Mouse (Mus musculus) small intestine, adult 2 months (tissue): Measurements from ENCODE around the gene Thada.

Experiments used
- CTCF ChIP-seq: fragments of 200-500 bp; IDR thresholded peaks from 2 replicates; pipeline ENCODE4 v1.5.1; 2012; ENCODE audit warnings: low read depth, mild to moderate bottlenecking, control low read depth, inconsistent platforms, low read length, moderate library complexity, mixed read lengths; ENCODE audit not compliant: insufficient replicate concordance, insufficient read length; ENCODE audit errors: extremely low read depth
- POLR2A ChIP-seq: fragments of 200-500 bp; IDR thresholded peaks from 2 replicates; pipeline ENCODE4 v1.6.1; 2012; ENCODE audit warnings: low read depth, mild to moderate bottlenecking, control low read depth, inconsistent platforms, low read length, moderate library complexity

DNA sequence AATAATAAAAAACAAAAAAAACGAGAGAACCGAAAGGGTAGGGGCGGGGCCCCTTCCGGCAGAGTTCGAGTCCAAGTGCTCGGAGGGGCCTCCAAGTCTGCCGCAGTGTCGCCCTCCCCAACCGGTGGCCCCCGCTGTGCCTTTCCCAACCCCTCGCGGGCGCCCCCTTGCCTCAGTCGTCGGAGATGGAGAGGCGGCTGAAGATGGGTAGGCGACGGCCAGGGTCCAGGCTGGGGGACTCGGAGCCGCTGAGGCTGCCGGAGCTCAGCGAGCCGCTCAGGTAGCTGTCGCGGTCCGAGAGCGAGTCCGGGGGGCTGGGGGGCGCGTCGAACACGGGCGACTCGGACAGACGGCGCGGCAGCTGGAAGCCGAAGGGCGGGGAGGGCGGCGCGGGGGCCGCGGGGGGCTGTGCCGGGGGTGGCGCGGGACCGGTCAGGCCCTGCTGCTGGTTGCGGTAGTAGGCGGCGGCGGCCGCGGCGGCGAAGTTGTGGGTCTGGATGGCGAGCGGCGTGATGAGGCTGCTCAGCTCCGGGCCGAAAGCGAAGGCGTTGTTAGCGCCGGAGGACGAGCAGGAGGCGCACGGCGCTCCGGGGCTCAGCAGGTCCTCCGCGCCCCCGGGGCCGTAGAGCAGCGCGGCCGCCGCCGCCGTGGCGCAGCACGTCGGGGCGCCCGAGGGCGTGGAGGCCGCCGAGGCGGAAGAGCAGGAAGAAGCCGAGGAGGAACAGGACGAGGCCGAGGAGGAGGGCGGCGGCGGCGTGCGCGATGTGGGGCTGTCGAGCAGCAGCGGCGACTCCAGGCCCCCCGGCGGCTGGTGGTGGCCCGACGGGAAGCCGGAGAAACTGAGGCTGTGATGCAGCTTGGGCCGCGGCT lies 280.2 kb downstream of the Thada start:
- TF ChIP-seq CTCF, result no peak
- TF ChIP-seq POLR2A, result no peak
